Mouse (Mus musculus) C2C12 (cell line): ENCODE measurements around the gene Epyc. TPM values are rescaled to one million over a fixed set of nuclear protein-coding genes. Genes with fewer than 3 reads are reported as not detected.
"Not testable (repeated sequence)": the region's sequence is repeated elsewhere in the genome, so short reads cannot be mapped to it uniquely, and the experiment has no call there.

Source experiments
- H3K27me3 ChIP-seq: one replicate; pipeline ENCODE4 v1.6.1; 2011; ENCODE audit not compliant: control insufficient read depth, insufficient read depth, insufficient read length
- H3K36me3 ChIP-seq: one replicate; pipeline ENCODE4 v1.6.1; 2011; ENCODE audit not compliant: control insufficient read depth, insufficient read depth
- H3K4me3 ChIP-seq: one replicate; pipeline ENCODE4 v1.5.1; 2011; ENCODE audit warnings: mild to moderate bottlenecking, control low read depth; ENCODE audit not compliant: poor library complexity, insufficient read depth, severe bottlenecking
- H3K79me2 ChIP-seq: one replicate; pipeline ENCODE4 v1.6.1; 2011; ENCODE audit not compliant: control insufficient read depth, insufficient read depth
- H3K79me3 ChIP-seq: one replicate; pipeline ENCODE4 v1.6.1; 2011; ENCODE audit warnings: low read depth, control low read depth
- H3ac ChIP-seq: one replicate; pipeline ENCODE3; 2011; ENCODE audit warnings: low read depth; ENCODE audit not compliant: control insufficient read depth, insufficient read length
- CEBPB ChIP-seq: IDR thresholded peaks from one replicate; pipeline ENCODE4 v1.6.1; 2011; ENCODE audit warnings: low read depth, mild to moderate bottlenecking, control low read depth, moderate library complexity
- MYOD1 ChIP-seq: IDR thresholded peaks from one replicate; pipeline ENCODE4 v1.6.1; 2011; ENCODE audit warnings: low read depth; ENCODE audit not compliant: control insufficient read depth, insufficient read length
- polyA plus RNA-seq: library from polyadenylated mRNA; unstranded; fragments of >200 nt; fragmentation: generic; extraction: Trizol; gene quantifications from one replicate; pipeline ENCODE4 v1.2.1, GENCODE M21; 2012; ENCODE audit warnings: missing spikeins

The Epyc gene
- polyA plus RNA-seq, 1 experiment: not detected

DNA sequence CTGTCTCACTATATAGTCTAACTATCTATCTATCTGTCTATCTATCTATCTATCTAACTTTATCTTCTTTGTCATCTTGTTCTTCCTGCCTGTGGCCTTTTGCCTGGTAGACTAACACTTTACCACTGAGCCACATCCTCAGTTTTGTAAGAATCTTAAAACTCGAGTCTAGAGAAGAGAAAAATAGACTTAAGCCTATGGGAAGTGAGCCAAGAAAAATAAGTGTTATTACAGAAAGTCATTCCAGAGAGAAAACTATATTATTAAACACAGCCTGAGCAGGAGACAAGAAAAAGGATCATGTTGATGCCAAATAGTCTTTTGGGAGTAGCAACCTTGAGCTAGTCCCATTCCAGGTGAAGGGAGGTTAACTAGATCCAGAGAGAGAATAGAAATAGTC is 82.1 kb downstream of the Epyc start:
- Histone ChIP-seq H3K79me2 (no peaks in the 10 kb centered on the region), H3ac (no peak overlapping the region), H3K79me3 (no peaks in the 10 kb centered on the region), H3K4me3 (no peak overlapping the region), H3K36me3 (no peaks in the 10 kb centered on the region), H3K27me3 (no peaks in the 10 kb centered on the region)
- TF ChIP-seq MYOD1 (no peak), CEBPB (no peak)

DNA sequence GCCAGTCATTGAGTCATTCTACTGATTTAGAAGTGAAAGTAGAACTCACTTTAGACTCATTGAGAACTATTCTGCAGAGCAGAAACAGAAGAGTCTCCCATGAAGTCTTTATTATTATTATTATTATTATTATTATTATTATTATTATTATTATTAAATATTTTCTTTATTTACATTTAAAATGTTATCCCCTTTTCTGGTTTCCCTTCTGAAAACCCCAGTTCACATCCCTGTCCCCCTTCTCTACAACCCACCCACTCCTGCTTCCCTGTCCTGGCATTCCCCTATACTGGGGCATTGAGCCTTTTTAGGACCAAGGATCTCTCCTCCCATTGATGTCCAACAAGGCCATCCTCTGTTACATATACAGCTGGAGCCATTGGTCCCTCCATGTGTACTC is 82.8 kb downstream of the Epyc start, which contains the start of gene C030005K15Rik:
TSS of gene C030005K15Rik (minus strand) at position 101 of the 400 bp plus-strand sequence.
- H3ac ChIP-seq, H3K36me3 ChIP-seq, H3K4me3 ChIP-seq, H3K27me3 ChIP-seq, H3K79me2 ChIP-seq, H3K79me3 ChIP-seq: not testable (repeated sequence)

Other genes starting within 250 kb of the Epyc start
- gene Dcn, start 164.5 kb upstream of the Epyc start, polyA plus RNA-seq: 0.07 TPM
- not detected for gene Lum, start 78.9 kb upstream of the Epyc start, polyA plus RNA-seq
- gene Kera, start 37.2 kb upstream of the Epyc start, polyA plus RNA-seq: not detected
- gene Ccer1, start 49.0 kb downstream of the Epyc start, polyA plus RNA-seq: not detected
- gene C030005K15Rik, start 82.7 kb downstream of the Epyc start, polyA plus RNA-seq: not detected